Mouse (Mus musculus) stomach, postnatal 0 days (tissue): ENCODE results near the gene Tmc4.

Experiments
- CTCF ChIP-seq: IDR thresholded peaks from 2 replicates; pipeline ENCODE4 v1.5.1; 2016; ENCODE audit warnings: antibody characterized with exemption, low read depth, mild to moderate bottlenecking, moderate library complexity
- EP300 ChIP-seq: optimal IDR thresholded peaks from 2 replicates; pipeline ENCODE3; 2016; ENCODE audit warnings: antibody characterized with exemption

DNA sequence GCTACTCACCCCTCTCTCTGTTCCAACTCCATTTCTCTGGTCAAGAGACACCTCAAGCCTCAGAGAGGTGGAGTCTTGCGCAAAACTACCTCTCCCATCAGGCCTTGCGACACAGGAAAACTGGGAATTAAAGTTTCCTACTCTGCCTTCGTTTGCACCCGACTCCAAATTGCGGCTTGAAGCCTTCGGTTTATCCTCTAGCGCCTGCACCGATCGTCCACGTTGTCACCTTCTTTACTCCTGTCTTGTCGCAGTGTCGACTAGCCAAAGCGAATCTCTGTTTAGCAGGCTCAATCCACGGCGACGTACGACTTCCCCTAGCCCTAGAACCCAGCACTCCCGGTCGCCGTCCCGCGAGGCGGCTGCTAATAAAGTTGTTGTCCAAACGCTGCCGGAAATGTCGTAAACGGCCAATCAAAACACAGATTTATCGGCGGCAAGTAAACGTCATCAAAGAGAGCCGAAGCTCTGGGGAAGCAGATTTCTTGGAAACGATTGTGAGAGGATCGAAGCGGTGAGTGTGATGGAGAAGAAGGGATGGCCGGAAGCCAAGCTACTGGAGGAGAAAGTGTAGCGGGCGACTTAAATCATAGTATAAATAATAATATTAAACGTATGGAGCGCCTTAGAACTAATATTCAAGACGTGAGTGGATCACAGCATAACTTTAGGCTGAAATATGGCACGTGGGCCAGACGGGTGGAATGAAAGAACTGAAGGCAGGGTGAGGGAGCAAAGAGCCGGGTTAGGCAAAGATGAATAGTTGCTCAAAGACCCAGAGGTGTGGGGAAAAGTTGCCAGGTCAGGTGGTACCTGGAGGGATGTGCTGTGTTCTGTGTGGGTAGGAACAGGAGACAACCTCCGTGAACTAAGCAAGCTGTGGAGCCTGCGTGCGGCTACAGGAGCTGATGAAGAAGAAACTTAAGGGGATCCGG, 47.5 kb downstream of the Tmc4 start, which contains the start of the genes Tfpt and Prpf31:
- TF ChIP-seq CTCF (no peak), EP300 (no peak)
